Mouse (Mus musculus): ENCODE results near the gene Wfdc6b. TPM values are rescaled to one million over a fixed set of nuclear protein-coding genes. Genes with fewer than 3 reads are reported as not detected.
"Not testable (repeated sequence)": the region's sequence is repeated elsewhere in the genome, so short reads cannot be mapped to it uniquely, and the experiment has no call there.

The Wfdc6b gene
- not detected in 2 replicates for polyA plus RNA-seq (2014; fragmentation: Nextera tagmentation; extraction: Ambion mirVana)

DNA sequence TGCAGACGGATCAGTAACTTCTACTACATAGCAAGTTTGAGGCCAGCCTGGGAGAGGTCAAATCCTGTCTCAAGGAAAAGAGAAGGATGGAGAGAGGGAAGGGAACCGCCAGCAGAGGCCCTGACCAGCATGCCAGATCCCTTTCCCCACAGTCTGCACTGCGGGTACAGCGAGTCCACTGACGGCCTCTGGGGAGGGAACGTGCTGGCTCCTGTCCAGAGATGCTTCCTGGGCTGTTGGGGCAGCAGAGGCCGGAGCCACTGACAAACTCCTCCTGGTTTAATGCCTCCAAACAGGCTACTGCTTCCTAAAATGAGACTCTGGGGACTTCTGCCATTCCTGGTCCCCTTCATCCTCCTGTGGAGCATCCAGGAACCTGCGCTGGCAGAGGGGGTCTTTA is at the start of gene Wfdc6b, which contains the start of gene Wfdc8:
Gene Wfdc6b (plus strand): TSS at position 52 of the 400 bp plus-strand sequence.
Gene Wfdc8 (minus strand): TSS at position 156 of the 400 bp plus-strand sequence.
- not testable (repeated sequence) for H3K4me3 ChIP-seq (ENCODE audit: low read depth, low read length); H3K4me2 ChIP-seq; H3K36me3 ChIP-seq (ENCODE audit: control insufficient read depth, insufficient read depth, low read length); H3K9me3 ChIP-seq (ENCODE audit: control insufficient read depth, low read length); H3K4me1 ChIP-seq (ENCODE audit: control insufficient read depth, insufficient read depth, low read length); H3K27ac ChIP-seq (ENCODE audit: low read depth, low read length); DNase-seq (ENCODE audit: low spot score, missing footprints); H3K9ac ChIP-seq (ENCODE audit: low read length); ATAC-seq (ENCODE audit: low FRiP score); H3K27me3 ChIP-seq (ENCODE audit: control insufficient read depth, insufficient read depth, low read length)
- WGBS: 74% methylated on average over 8 of the region's 8 CpGs

DNA sequence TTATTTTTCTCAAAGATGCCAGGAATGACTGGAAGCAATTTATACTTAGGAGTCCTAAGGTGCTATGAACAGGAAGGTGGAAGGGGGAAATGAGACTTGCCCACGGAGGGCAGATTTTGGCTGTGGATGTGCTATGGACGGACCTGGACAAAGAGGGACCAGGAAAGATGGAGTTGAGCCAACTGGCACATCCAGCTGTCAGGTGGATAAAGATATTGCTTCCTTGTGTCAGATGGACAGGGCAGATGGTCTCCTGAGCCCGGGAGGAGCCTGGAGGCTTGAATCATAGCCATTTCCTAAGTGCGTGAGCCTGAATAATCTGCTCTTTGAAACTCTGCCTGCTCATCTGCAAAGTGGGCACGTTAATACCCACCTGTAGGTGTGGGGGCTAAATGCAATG is 49.0 kb upstream of the Wfdc6b start:
- Histone ChIP-seq H3K4me1 (ENCODE audit: control insufficient read depth, insufficient read depth, low read length) (peaks cover 16% of the 10 kb centered on the region), H3K9me3 (ENCODE audit: control insufficient read depth, low read length) (no peaks in the 10 kb centered on the region), H3K4me3 (ENCODE audit: low read depth, low read length) (no peak overlapping the region), H3K27me3 (ENCODE audit: control insufficient read depth, insufficient read depth, low read length) (peaks cover 7% of the 10 kb centered on the region; the same call in 1 of the 2 replicates), H3K9ac (ENCODE audit: low read length) (no peak overlapping the region), H3K36me3 (ENCODE audit: control insufficient read depth, insufficient read depth, low read length) (no peaks in the 10 kb centered on the region), H3K4me2 (no peak overlapping the region), H3K27ac (ENCODE audit: low read depth, low read length) (no peak overlapping the region)
- DNase-seq (ENCODE audit: low spot score, missing footprints) (no peak), ATAC-seq (ENCODE audit: low FRiP score) (no peak)
- 78% methylated on average over 5 of the region's 5 CpGs for WGBS

DNA sequence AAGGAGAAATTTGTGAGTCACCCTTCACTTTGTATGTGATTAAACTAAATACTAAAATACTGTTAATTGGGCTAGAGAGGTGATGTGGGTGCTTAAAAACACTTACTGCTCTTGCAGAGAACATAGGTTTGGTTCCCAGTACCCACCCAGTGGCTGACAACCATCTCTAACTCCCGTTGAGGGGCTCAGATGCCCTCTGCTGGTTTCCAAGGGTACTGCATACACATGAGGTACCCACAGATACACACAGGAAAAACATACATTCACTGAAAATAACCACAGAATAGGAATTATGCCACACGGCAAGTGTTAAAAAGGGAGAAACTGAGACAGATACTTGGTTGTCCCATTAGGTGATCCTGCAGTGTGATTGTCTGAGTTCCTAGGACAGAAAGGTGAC is 46.3 kb upstream of the Wfdc6b start:
- no peak overlapping the region for H3K27ac ChIP-seq (ENCODE audit: low read depth, low read length)
- WGBS: 81% methylated on average over 2 of the region's 2 CpGs
- no peak for DNase-seq (ENCODE audit: low spot score, missing footprints)
- no peak overlapping the region for H3K4me2 ChIP-seq
- H3K27me3 ChIP-seq (ENCODE audit: control insufficient read depth, insufficient read depth, low read length): peaks cover 6% of the 10 kb centered on the region; the same call in 1 of the 2 replicates
- peaks cover 16% of the 10 kb centered on the region for H3K4me1 ChIP-seq (ENCODE audit: control insufficient read depth, insufficient read depth, low read length)
- no peak overlapping the region for H3K9ac ChIP-seq (ENCODE audit: low read length)
- no peak for ATAC-seq (ENCODE audit: low FRiP score)
- H3K36me3 ChIP-seq (ENCODE audit: control insufficient read depth, insufficient read depth, low read length): no peaks in the 10 kb centered on the region
- H3K4me3 ChIP-seq (ENCODE audit: low read depth, low read length): no peak overlapping the region
- no peaks in the 10 kb centered on the region for H3K9me3 ChIP-seq (ENCODE audit: control insufficient read depth, low read length)

DNA sequence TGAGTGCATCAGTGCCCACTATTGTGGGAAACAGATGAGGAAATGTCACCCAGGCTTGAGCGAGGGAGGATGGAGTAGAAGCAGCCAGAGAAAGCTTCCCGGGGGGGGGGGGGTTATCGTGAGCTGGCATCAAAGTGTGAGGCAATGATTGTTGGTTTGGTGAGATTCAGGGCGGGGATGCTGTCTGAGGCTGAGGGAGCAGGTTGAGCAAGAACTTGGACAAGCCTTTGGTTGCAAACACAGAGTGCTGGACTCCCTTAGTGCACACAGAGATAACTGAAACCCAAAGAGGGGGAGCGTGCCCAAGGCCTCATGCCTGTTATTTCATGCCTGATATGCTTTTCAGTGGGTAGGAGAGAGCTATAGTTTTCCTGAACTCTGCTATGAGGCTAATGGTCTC is 45.9 kb upstream of the Wfdc6b start:
- no peak overlapping the region for H3K4me2 ChIP-seq
- H3K4me3 ChIP-seq (ENCODE audit: low read depth, low read length): no peak overlapping the region
- H3K4me1 ChIP-seq (ENCODE audit: control insufficient read depth, insufficient read depth, low read length): peaks cover 13% of the 10 kb centered on the region
- peaks cover 2% of the 10 kb centered on the region; the same call in 1 of the 2 replicates for H3K27me3 ChIP-seq (ENCODE audit: control insufficient read depth, insufficient read depth, low read length)
- 92% methylated on average over 5 of the region's 5 CpGs for WGBS
- no peaks in the 10 kb centered on the region for H3K36me3 ChIP-seq (ENCODE audit: control insufficient read depth, insufficient read depth, low read length)
- no peak overlapping the region for H3K27ac ChIP-seq (ENCODE audit: low read depth, low read length)
- DNase-seq (ENCODE audit: low spot score, missing footprints) (no peak), ATAC-seq (ENCODE audit: low FRiP score) (no peak)
- no peak overlapping the region for H3K9ac ChIP-seq (ENCODE audit: low read length)
- H3K9me3 ChIP-seq (ENCODE audit: control insufficient read depth, low read length): no peaks in the 10 kb centered on the region

DNA sequence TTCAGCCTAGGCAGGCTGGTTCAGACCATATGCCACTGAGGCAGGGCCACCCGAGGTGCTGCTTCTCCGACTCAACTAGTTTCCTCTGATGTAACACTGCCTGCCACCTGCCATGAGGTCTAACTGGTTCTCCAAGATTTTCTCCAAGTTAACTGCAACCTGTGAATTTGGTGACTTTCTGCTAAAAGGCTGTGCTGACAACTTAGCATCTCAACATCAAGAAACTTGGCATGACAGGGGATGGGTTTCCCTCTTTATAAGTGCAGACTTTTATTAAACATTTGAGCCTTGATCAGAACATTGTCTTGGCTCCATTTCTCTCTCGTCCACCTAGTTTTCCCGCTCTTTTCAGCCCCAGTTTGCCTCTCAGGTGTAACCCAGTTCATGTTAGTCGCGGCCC is 40.0 kb upstream of the Wfdc6b start, which contains the start of gene Spint3:
Gene Spint3 (minus strand): TSS at position 101 of the 400 bp plus-strand sequence.
- 83% methylated on average over 6 of the region's 6 CpGs for WGBS
- ATAC-seq (ENCODE audit: low FRiP score): not testable (repeated sequence)

DNA sequence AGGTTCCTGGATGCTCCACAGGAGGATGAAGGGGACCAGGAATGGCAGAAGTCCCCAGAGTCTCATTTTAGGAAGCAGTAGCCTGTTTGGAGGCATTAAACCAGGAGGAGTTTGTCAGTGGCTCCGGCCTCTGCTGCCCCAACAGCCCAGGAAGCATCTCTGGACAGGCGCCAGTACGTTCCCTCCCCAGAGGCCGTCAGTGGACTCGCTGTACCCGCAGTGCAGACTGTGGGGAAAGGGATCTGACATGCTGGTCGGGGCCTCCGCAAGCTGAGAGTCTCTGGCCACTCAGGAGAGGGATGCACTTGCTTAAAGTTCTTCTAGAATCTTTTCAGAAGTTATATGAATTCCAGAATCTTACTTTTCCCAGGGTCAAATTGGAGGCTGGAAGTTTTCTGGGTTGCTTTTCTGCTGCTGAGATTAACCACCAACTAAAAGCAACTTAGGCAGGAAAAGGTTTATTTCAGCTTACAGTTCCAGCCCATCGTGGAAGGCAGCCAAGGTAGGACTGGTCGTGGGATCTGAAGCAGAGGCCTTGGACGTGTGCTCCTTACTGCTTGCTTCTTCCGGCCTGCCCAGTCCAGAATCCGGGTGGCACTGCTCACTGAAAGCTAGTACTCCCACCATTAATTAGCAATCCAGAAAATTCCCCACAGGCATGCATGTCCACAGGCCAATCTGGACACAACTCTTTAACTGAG is 28.1 kb upstream of the Wfdc6b start, which contains the start of gene Wfdc6a:
Gene Wfdc6a (minus strand): TSS at position 423 of the 701 bp plus-strand sequence.
- not testable (repeated sequence) for H3K27me3 ChIP-seq (ENCODE audit: control insufficient read depth, insufficient read depth, low read length); H3K9me3 ChIP-seq (ENCODE audit: control insufficient read depth, low read length); H3K36me3 ChIP-seq (ENCODE audit: control insufficient read depth, insufficient read depth, low read length); H3K4me1 ChIP-seq (ENCODE audit: control insufficient read depth, insufficient read depth, low read length); DNase-seq (ENCODE audit: low spot score, missing footprints); H3K4me2 ChIP-seq; H3K4me3 ChIP-seq (ENCODE audit: low read depth, low read length); ATAC-seq (ENCODE audit: low FRiP score); H3K9ac ChIP-seq (ENCODE audit: low read length); H3K27ac ChIP-seq (ENCODE audit: low read depth, low read length)
- WGBS: 65% methylated on average over 13 of the region's 13 CpGs

More for the DNA sequence above, 40.0 kb upstream of the Wfdc6b start, which contains the start of gene Spint3:
- not testable (repeated sequence) for H3K4me1 ChIP-seq (ENCODE audit: control insufficient read depth, insufficient read depth, low read length); H3K4me3 ChIP-seq (ENCODE audit: low read depth, low read length); H3K4me2 ChIP-seq; H3K9me3 ChIP-seq (ENCODE audit: control insufficient read depth, low read length); DNase-seq (ENCODE audit: low spot score, missing footprints); H3K27me3 ChIP-seq (ENCODE audit: control insufficient read depth, insufficient read depth, low read length); H3K27ac ChIP-seq (ENCODE audit: low read depth, low read length); H3K9ac ChIP-seq (ENCODE audit: low read length); H3K36me3 ChIP-seq (ENCODE audit: control insufficient read depth, insufficient read depth, low read length)

DNA sequence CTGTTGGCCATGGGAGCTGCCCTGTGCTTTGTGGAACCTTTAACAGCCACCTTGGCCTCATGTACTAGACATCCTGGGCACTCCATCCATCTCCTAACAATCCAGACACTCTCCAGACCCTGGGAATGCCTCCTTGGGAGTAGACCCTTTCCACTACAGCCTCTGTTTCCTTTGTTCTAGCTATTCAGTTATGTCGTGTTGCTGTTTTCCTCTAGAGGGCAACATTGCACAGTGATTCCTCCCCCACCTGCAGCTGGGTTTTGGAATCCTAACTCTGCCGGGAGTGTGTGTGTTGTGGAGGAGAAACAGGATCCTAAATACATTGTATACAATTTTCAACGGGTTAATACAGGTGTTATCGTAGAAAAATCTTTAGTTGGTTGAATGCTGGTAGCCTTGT is 21.3 kb upstream of the Wfdc6b start:
- peak; percentile 46; the same call in 1 of the 2 replicates for ATAC-seq (ENCODE audit: low FRiP score)

DNA sequence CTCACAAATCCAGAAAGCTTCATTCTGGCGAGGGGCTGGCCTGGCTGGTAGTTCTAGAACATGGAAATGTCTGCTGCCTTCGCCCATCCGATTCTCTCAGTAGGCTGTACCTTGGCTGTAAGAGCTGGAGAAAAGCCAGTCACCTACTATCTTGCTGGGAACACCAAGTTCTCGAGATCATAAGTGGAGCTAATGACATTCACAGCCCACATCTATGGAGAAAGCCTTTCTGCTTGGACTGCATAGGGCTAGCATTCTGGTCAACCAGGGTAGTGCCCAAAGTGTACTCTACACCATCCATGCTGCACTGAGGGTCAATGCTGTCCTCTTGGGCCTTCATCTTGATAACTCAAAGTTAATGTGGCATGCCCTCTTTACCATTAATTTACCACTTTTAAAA is 19.8 kb upstream of the Wfdc6b start, which contains the start of gene Eppin:
Gene Eppin (minus strand): TSS at position 101 of the 400 bp plus-strand sequence.
- Histone ChIP-seq H3K4me3 (ENCODE audit: low read depth, low read length) (no peak within 1 kb of the TSS), H3K9me3 (ENCODE audit: control insufficient read depth, low read length) (no peaks in the 10 kb centered on the region), H3K27me3 (ENCODE audit: control insufficient read depth, insufficient read depth, low read length) (no peaks in the 10 kb centered on the region), H3K4me1 (ENCODE audit: control insufficient read depth, insufficient read depth, low read length) (no peaks in the 10 kb centered on the region), H3K27ac (ENCODE audit: low read depth, low read length) (no peak within 1 kb of the TSS), H3K4me2 (no peak within 1 kb of the TSS), H3K9ac (ENCODE audit: low read length) (no peak within 1 kb of the TSS), H3K36me3 (ENCODE audit: control insufficient read depth, insufficient read depth, low read length) (no peaks in the 10 kb centered on the region)
- 80% methylated on average over 4 of the region's 4 CpGs for WGBS
- no peak for DNase-seq (ENCODE audit: low spot score, missing footprints)
- no peak for ATAC-seq (ENCODE audit: low FRiP score)

More for the DNA sequence above, 21.3 kb upstream of the Wfdc6b start:
- Histone ChIP-seq H3K4me3 (ENCODE audit: low read depth, low read length) (no peak overlapping the region), H3K9me3 (ENCODE audit: control insufficient read depth, low read length) (no peaks in the 10 kb centered on the region), H3K9ac (ENCODE audit: low read length) (no peak overlapping the region), H3K27ac (ENCODE audit: low read depth, low read length) (no peak overlapping the region), H3K4me1 (ENCODE audit: control insufficient read depth, insufficient read depth, low read length) (no peaks in the 10 kb centered on the region), H3K36me3 (ENCODE audit: control insufficient read depth, insufficient read depth, low read length) (no peaks in the 10 kb centered on the region), H3K4me2 (no peak overlapping the region), H3K27me3 (ENCODE audit: control insufficient read depth, insufficient read depth, low read length) (no peaks in the 10 kb centered on the region)
- peak; percentile 90 for DNase-seq (ENCODE audit: low spot score, missing footprints)
- 5% methylated on average over 4 of the region's 4 CpGs for WGBS

DNA sequence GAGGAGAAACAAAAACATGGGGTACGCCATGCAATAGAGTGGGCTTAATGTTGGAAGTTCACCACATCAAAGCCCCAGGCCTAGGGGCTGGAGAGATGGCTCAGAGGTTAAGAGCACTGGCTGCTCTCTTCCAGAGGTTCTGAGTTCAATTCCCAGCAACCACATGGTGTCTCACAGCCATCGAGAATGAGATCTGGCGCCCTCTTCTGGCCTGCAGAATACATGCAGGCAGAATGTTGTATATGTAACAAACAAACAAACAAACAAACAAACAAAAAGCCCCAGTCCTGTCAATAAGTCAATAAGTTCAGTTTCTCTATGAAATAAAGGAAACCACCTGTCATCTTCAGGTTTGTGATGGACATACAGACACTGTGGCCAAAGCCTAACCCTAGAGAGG is 13.1 kb upstream of the Wfdc6b start:
- Histone ChIP-seq H3K9me3 (ENCODE audit: control insufficient read depth, low read length) (peaks cover 3% of the 10 kb centered on the region; the same call in 1 of the 2 replicates), H3K4me3 (ENCODE audit: low read depth, low read length) (no peak overlapping the region), H3K27me3 (ENCODE audit: control insufficient read depth, insufficient read depth, low read length) (no peaks in the 10 kb centered on the region), H3K4me1 (ENCODE audit: control insufficient read depth, insufficient read depth, low read length) (no peaks in the 10 kb centered on the region), H3K9ac (ENCODE audit: low read length) (no peak overlapping the region), H3K4me2 (no peak overlapping the region), H3K36me3 (ENCODE audit: control insufficient read depth, insufficient read depth, low read length) (no peaks in the 10 kb centered on the region), H3K27ac (ENCODE audit: low read depth, low read length) (no peak overlapping the region)
- WGBS: 71% methylated on average over 3 of the region's 3 CpGs
- DNase-seq (ENCODE audit: low spot score, missing footprints) (no peak), ATAC-seq (ENCODE audit: low FRiP score) (no peak)

All from midbrain, embryonic 11.5 days (tissue).